Mouse (Mus musculus) forebrain, embryonic 16.5 days (tissue): ENCODE results near the gene Poc1a. TPM values are rescaled to one million over a fixed set of nuclear protein-coding genes. Genes with fewer than 3 reads are reported as not detected.

Experiments used
- ATAC-seq: fragments of 200-750 bp; cut with Nextera tagmentation; 2 replicates; pipeline ENCODE4 v1.8.0; 2017; ENCODE audit warnings: mild to moderate bottlenecking, moderate library complexity
- H3K27ac ChIP-seq: fragments of 300-500 bp; sonication (generic); 2 replicates; pipeline ENCODE4 v1.5.1; 2014; ENCODE audit warnings: low read length, control low read depth
- H3K27me3 ChIP-seq: fragments of 300-500 bp; sonication (generic); replicated peaks from 2 replicates; pipeline ENCODE4 v1.6.1; 2014; ENCODE audit warnings: low read length; ENCODE audit not compliant: control insufficient read depth, insufficient read depth
- H3K36me3 ChIP-seq: fragments of 300-500 bp; sonication (generic); 2 replicates; pipeline ENCODE4 v1.6.1; 2014; ENCODE audit not compliant: control insufficient read depth, insufficient read depth
- H3K4me1 ChIP-seq: fragments of 300-500 bp; sonication (generic); replicated peaks from 2 replicates; pipeline ENCODE4 v1.6.1; 2014; ENCODE audit warnings: low read length; ENCODE audit not compliant: control insufficient read depth, insufficient read depth
- H3K4me2 ChIP-seq: fragments of 300-500 bp; sonication (generic); 2 replicates; pipeline ENCODE4 v1.6.1; 2014; ENCODE audit warnings: mild to moderate bottlenecking, low read length, control low read depth
- H3K4me3 ChIP-seq: fragments of 300-500 bp; sonication (generic); replicated peaks from 2 replicates; pipeline ENCODE4 v1.5.1; 2014; ENCODE audit warnings: mild to moderate bottlenecking, low read length, control low read depth
- H3K9ac ChIP-seq: fragments of 300-500 bp; sonication (generic); replicated peaks from 2 replicates; pipeline ENCODE4 v1.6.1; 2014; ENCODE audit warnings: low read depth, low read length, control low read depth
- H3K9me3 ChIP-seq: fragments of 300-500 bp; sonication (generic); 2 replicates; pipeline ENCODE4 v1.6.1; 2016; ENCODE audit warnings: low read length; ENCODE audit not compliant: control insufficient read depth
- WGBS: fragments of 180-500 bp; shearing (Covaris S2); extraction: QIAGEN DNeasy Blood & Tissue Kit; methylation state at CpG from one replicate; pipeline ENCODE4 v1.1.7; 2014; 5-methylcytosine and 5-hydroxymethylcytosine counted together
- polyA plus RNA-seq: library from polyadenylated mRNA; unstranded; fragments of >200 nt; fragmentation: Nextera tagmentation; extraction: Ambion mirVana; gene quantifications from 2 replicates; pipeline ENCODE4 v1.2.1, GENCODE M21; 2015

Poc1a gene
- polyA plus RNA-seq, 1 experiment from 2014 or later = 11.6 TPM

- Histone ChIP-seq H3K27me3 (no peaks in the 10 kb centered on the region), H3K4me1 (no peaks in the 10 kb centered on the region), H3K27ac (no peak overlapping the region), H3K9ac (no peak overlapping the region), H3K9me3 (no peaks in the 10 kb centered on the region), H3K36me3 (no peaks in the 10 kb centered on the region; the same call in 1 of the 2 replicates), H3K4me2 (no peak overlapping the region), H3K4me3 (no peak overlapping the region)
- no peak for ATAC-seq
- WGBS = 94% methylated on average over 17 of the region's 17 CpGs
Observed at GRCm38 (mm10) chr9:106290636-106291122, 9.8 kb downstream of the Poc1a start.

- H3K4me3 ChIP-seq = no peak overlapping the region
- no peak overlapping the region for H3K9ac ChIP-seq
- H3K9me3 ChIP-seq = no peaks in the 10 kb centered on the region
- H3K36me3 ChIP-seq = no peaks in the 10 kb centered on the region
- no peaks in the 10 kb centered on the region for H3K4me1 ChIP-seq
- H3K27me3 ChIP-seq = no peaks in the 10 kb centered on the region
- no peak overlapping the region for H3K4me2 ChIP-seq
- WGBS = 90% methylated on average over 14 of the region's 14 CpGs
- no peak for ATAC-seq
- no peak overlapping the region for H3K27ac ChIP-seq
Observed at GRCm38 (mm10) chr9:106293569-106294156, 12.8 kb downstream of the Poc1a start.

DNA sequence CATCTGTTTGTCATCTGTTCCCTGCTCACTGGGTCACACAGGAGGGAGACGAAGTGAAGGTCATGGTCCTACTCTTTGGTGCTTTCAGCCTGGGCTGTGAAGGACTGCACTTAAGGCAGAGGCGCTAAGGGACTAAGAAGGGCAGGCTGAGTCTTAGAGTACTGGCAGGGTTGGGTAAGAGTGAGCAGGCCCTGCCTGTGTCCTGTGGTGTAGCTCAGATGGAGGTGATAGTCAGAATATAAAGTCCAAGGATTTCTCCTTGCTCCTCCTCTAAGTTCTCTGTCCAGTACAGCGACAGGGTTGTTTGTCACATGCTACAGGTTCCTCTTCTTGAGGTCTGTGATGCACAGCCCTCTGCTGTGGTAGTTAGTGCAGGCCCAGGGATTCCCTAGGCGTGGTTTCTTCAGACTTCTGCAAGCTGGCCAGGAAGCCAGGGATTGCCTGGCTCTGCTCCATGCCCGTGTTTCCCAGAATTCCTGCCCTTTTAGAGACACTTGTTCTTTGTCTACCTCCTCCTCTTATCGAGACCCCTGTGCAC, 15.8 kb downstream of the Poc1a start:
- H3K27me3 ChIP-seq = no peaks in the 10 kb centered on the region
- H3K9me3 ChIP-seq = no peaks in the 10 kb centered on the region
- WGBS = 86% methylated on average over 6 of the region's 6 CpGs
- H3K27ac ChIP-seq = no peak overlapping the region
- H3K36me3 ChIP-seq = no peaks in the 10 kb centered on the region
- no peak overlapping the region for H3K4me2 ChIP-seq
- H3K4me3 ChIP-seq = no peak overlapping the region
- no peak for ATAC-seq
- H3K9ac ChIP-seq = no peak overlapping the region
- H3K4me1 ChIP-seq = no peaks in the 10 kb centered on the region

DNA sequence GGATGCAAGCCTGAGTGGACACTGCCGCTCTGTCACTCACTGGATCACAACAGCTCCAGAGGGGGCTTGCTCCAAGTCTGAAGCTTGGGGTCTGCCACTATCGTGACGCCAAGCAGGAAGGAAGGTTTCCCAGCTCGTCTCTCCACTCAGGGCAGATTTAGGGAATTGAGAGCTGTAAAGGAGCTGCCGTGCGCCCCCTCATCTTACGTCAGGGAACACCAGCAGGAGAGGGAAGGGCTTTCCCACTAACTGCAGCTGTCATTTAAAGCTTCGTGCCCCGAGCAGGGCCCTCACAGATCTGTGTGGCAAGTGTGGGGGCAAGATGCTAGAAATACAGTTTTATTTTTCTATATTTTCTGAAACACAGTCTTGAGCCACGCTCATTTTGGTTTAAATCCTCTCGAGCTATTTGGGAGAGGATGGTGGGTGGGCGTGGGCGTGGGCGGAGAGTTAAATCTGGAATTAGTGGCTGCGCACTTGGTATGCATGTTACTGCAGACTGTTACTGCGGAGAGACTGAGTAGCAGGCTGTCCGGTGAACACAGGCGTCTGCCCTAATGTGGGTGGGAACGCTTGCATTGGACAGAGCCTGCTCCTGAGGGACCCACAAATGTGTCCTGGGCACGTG, 19.4 kb downstream of the Poc1a start:
- ATAC-seq = no peak
- no peak overlapping the region for H3K9ac ChIP-seq
- no peaks in the 10 kb centered on the region for H3K36me3 ChIP-seq
- H3K4me2 ChIP-seq = no peak overlapping the region
- H3K4me1 ChIP-seq = no peaks in the 10 kb centered on the region
- WGBS = 80% methylated on average over 20 of the region's 20 CpGs
- H3K27me3 ChIP-seq = no peaks in the 10 kb centered on the region
- no peaks in the 10 kb centered on the region for H3K9me3 ChIP-seq
- H3K4me3 ChIP-seq = no peak overlapping the region
- H3K27ac ChIP-seq = no peak overlapping the region

DNA sequence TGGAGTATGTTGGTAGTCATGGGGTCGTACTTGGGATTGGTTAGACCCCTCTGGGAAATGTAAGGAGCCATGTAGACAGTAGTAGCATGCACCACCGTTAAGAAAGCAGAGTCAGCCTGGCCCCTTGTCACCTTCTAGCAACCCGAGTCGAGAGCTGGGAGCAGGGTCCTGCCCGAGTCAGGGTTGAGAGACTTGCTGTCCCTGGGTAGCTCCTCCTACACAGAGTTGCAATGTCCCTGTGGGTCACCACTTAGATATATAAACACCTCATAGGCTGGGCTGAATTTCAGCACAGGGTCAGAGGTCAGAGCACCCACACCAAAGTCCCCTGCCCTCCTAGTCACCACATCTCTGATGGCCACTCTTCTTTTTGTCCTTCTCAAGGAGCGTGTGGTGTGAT, 20.1 kb downstream of the Poc1a start:
- 77% methylated on average over 6 of the region's 6 CpGs for WGBS

DNA sequence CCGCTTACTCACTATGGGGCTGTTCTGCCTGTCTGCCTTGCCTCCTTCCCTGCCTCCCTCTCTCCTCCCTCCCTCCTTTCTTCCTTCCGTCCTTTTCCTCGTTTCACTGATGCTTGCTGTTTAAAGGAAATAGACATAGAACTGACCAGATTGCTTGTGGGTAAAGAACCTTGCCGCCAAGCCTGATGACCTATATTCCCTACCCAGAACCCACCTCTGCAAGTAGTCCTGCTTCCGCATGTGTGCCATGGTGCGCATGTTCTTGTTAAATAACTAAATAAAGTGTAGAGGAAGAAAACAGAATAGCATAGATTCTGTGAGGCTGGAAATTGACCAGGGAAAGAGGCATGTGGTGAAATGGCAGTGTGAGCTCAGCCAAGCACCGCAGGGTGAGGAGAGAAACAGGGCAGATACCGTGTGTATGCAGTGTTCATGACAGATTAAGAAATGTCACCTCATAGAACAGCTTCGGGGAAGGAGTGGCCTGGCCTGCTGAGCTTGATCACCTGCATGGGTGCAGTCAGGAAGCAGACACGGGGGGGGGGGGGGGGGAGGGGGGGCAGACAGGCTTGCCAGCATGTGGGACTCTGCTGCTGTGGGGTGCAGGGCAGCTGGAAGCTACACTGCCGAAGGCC, 20.7 kb downstream of the Poc1a start:
- no peak for ATAC-seq
- H3K27me3 ChIP-seq = no peaks in the 10 kb centered on the region
- H3K9ac ChIP-seq = no peak overlapping the region
- no peaks in the 10 kb centered on the region for H3K9me3 ChIP-seq
- H3K4me2 ChIP-seq = no peak overlapping the region
- 87% methylated on average over 10 of the region's 11 CpGs for WGBS
- H3K4me3 ChIP-seq = no peak overlapping the region
- H3K27ac ChIP-seq = no peak overlapping the region
- H3K36me3 ChIP-seq = no peaks in the 10 kb centered on the region
- no peaks in the 10 kb centered on the region for H3K4me1 ChIP-seq

More for the DNA sequence above, 20.1 kb downstream of the Poc1a start:
- Histone ChIP-seq H3K27ac (no peak overlapping the region), H3K4me1 (no peaks in the 10 kb centered on the region), H3K27me3 (no peaks in the 10 kb centered on the region), H3K9ac (no peak overlapping the region), H3K4me3 (no peak overlapping the region), H3K9me3 (no peaks in the 10 kb centered on the region), H3K36me3 (no peaks in the 10 kb centered on the region), H3K4me2 (no peak overlapping the region)
- no peak for ATAC-seq

- Histone ChIP-seq H3K9me3 (no peaks in the 10 kb centered on the region), H3K36me3 (no peaks in the 10 kb centered on the region), H3K4me3 (no peak overlapping the region), H3K4me2 (no peak overlapping the region), H3K27ac (no peak overlapping the region), H3K9ac (no peak overlapping the region), H3K4me1 (no peaks in the 10 kb centered on the region), H3K27me3 (no peaks in the 10 kb centered on the region)
- no peak for ATAC-seq
- 88% methylated on average over 16 of the region's 16 CpGs for WGBS
Observed at GRCm38 (mm10) chr9:106302446-106303150, 21.7 kb downstream of the Poc1a start.

DNA sequence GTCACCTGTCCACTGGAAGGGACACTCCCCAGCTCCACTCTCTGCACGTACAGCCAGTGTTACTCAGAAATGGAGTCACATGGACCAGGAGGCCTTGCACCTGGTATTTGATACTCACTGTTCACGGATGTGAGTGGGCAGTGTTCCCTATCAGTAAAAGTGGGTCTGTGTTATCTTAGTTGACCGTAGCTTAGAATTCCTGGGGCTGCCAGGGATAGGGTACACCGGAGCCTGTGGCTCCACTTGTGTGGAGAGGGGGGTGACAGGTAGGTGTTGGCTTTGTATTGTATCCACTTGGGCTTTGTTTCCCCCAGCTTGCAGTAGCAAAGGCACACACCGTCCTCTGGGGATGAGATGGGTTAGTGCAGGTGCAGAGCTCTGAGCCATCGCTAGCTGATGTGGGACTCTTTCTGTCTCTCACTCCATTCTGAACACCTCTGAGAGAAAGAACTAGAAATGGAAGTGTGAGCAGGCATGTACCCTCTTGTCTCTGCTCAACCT, 22.6 kb downstream of the Poc1a start:
- Histone ChIP-seq H3K9ac (no peak overlapping the region), H3K4me3 (no peak overlapping the region), H3K27me3 (no peaks in the 10 kb centered on the region), H3K4me2 (no peak overlapping the region), H3K4me1 (no peaks in the 10 kb centered on the region), H3K27ac (no peak overlapping the region), H3K36me3 (no peaks in the 10 kb centered on the region), H3K9me3 (no peaks in the 10 kb centered on the region)
- no peak for ATAC-seq
- 88% methylated on average over 6 of the region's 6 CpGs for WGBS

- Histone ChIP-seq H3K4me1 (no peaks in the 10 kb centered on the region), H3K9me3 (no peaks in the 10 kb centered on the region), H3K9ac (no peak overlapping the region), H3K4me3 (no peak overlapping the region), H3K36me3 (no peaks in the 10 kb centered on the region), H3K4me2 (no peak overlapping the region), H3K27ac (no peak overlapping the region), H3K27me3 (no peaks in the 10 kb centered on the region)
- WGBS = 79% methylated on average over 7 of the region's 7 CpGs
- no peak for ATAC-seq
Observed at GRCm38 (mm10) chr9:106305228-106305627, 24.4 kb downstream of the Poc1a start.
